Mouse (Mus musculus): ENCODE measurements around the gene Lamtor2. TPM values are rescaled to one million over a fixed set of nuclear protein-coding genes. Genes with fewer than 3 reads are reported as not detected.

The Lamtor2 gene
- total RNA-seq, 2 experiments from 2014 or later, result 87.3 to 94.0 TPM

- intact Hi-C loops (cut with DNase I), result no loop called here
- no peak for DNase-seq
Observed at GRCm38 (mm10) chr3:88569093-88569492, 16.2 kb upstream of the Lamtor2 start.

GRCm38 (mm10) chr3:88568615-88569014, 15.7 kb upstream of the Lamtor2 start:
- intact Hi-C loops (cut with DNase I), result no loop called here
- DNase-seq, result no peak

GRCm38 (mm10) chr3:88567892-88568291, 15.0 kb upstream of the Lamtor2 start:
- DNase-seq, result no peak
- intact Hi-C loops (cut with DNase I), result no loop called here

DNA sequence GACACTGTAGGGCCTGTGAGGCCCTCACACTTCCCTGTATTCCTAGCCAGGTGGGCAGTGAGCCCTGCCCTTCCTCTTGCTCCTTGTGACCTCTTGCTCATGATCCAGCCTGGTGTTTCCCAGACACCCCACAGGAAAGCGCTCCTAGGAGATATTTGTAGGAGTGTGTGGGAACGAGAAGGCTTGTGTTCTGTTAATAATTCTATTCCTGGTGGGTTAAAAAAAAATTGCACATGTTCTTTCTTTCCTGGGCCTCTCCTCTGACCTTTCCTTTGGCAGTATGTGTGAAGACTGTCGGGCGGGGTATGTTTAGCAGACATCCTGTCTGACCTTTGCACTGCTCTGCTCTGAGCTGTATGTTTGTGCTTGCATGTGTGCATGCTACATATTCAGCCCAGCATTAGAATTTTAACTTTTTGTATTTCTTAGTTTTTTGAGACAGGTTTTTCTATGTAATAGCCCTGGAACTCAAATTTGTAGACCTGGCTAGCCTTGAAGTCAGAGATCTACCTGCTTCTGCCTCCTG, 13.7 kb upstream of the Lamtor2 start:
- intact Hi-C loops (cut with DNase I), result no loop called here

GRCm38 (mm10) chr3:88566116-88566515, 13.2 kb upstream of the Lamtor2 start:
- DNase-seq, result peak; percentile 49 to 52
- intact Hi-C loops (cut with DNase I), result no loop called here

More for the DNA sequence above, 13.7 kb upstream of the Lamtor2 start:
- DNase-seq, result peak in 1 of 2 experiments; percentile 31

DNA sequence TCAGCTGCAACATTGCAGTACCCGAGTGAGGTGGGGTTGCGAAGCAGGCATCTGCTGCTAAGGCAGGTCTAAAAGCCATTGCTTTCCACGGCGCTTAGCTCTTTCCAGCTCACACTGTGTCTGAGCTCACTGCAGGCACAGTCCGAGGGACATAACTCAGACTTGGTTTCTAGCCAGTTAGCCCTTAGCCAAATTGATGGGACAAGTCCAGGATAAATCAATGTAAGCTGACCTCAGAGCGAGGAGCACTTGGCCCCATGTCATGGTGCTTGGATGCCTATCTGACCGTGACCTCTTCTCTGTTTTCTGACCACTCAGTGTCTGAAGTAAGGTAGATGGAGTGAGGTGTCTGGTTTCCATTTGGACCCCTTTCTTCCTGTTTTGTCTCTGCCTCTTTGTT, 11.1 kb upstream of the Lamtor2 start:
- DNase-seq, result no peak
- intact Hi-C loops (cut with DNase I), result no loop called here

GRCm38 (mm10) chr3:88563442-88563841, 10.6 kb upstream of the Lamtor2 start:
- no peak for DNase-seq
- intact Hi-C loops (cut with DNase I), result no loop called here

GRCm38 (mm10) chr3:88561989-88562388, 9.1 kb upstream of the Lamtor2 start:
- intact Hi-C loops (cut with DNase I), result no loop called here
- no peak for DNase-seq

DNA sequence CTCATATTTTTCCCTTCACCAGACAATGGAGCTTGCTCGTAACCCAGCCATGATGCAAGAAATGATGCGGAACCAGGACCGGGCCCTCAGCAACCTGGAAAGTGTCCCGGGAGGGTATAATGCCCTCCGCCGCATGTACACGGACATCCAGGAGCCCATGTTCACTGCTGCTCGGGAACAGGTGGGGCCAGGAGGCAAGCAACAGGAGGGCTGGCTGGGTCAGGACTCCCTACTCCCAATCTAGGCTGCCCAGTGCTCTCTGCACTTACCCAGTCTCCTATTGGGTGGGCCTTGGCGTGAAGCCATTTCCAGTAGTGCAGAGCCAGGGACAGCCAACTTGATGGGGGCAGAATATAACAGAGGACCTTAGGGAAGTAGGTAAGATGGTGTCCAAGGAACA, 6.7 kb upstream of the Lamtor2 start:
- intact Hi-C loops (cut with DNase I), result no loop called here

GRCm38 (mm10) chr3:88556616-88557015, 3.7 kb upstream of the Lamtor2 start:
- intact Hi-C loops (cut with DNase I), result no loop called here
- no peak for DNase-seq

More for the DNA sequence above, 6.7 kb upstream of the Lamtor2 start:
- DNase-seq, result no peak

DNA sequence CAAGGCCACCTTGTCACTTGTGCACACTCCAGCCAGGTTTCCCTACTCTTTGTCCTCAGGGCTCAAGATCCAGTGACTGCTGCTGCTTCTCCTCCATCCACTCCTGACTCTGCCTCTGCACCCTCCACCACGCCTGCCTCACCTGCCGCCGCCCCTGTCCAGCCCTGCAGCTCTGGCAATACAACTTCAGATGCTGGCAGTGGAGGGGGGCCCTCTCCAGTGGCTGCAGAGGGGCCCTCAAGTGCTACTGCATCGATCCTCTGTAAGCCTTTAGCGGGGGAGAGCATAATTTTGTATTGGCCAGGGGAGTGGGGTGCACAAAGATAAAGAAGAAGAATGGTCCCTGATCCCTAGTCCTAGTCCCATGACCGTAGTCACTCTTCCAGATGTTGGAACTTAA, 2.9 kb upstream of the Lamtor2 start:
- intact Hi-C loops (cut with DNase I), result no loop called here
- DNase-seq, result no peak

GRCm38 (mm10) chr3:88555069-88555605, 2.3 kb upstream of the Lamtor2 start:
- no peak for DNase-seq
- intact Hi-C loops (cut with DNase I), result no loop called here

GRCm38 (mm10) chr3:88553880-88554586, 1.2 kb upstream of the Lamtor2 start:
- intact Hi-C loops (cut with DNase I), result no loop called here
- DNase-seq, result peak; percentile 62 to 63

DNA sequence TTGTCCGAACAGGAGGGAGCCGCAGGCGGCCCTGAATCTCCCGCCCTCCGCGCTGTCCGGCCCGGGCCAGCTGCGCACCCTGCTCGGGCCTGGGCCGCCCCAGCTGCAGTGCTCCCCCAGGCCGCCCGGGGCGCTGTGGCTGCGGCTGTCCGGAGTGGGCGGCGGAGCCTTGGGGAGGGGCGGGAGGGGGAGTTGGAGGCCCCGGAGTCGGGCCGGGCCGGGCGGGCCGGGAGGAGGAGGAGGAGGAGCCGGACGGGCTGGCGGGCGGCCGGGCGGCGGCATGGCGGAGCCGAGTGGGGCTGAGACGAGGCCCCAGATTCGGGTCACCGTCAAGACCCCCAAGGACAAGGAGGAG, 628 bp upstream of the Lamtor2 start, which contains the start of gene Ubqln4:
Ubqln4 (plus strand) TSS at position 234 of the 355 bp plus-strand sequence.
- peak; percentile 95 to 96 for DNase-seq
- intact Hi-C loops (cut with DNase I), result no loop called here

DNA sequence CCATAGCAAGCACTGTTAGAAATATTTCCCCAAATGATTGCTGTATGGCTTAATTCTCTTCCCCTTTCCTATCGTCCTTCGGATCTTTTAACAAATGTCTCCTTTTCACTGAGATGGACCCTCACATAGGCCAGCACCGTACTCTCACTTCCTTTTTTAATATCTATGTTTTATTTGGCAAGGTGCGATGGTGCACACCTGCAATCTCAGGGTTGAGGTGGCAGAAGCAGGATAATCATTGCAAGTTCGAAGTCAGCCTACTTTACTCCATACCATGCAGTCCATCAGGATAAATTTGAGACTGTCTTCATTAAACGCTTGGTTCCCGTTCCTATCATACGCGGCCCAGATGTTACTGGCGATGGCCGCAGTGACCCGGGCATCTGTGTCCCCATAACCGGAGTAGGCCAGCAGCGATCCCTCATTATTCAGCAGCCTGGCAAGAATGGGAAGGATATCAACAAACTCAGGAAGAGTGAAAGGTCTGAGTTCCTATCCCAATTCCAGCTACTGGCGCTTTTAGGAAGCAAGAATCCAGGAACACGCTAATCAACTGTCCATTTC, 710 bp downstream of the Lamtor2 start:
- intact Hi-C loops (cut with DNase I), result no loop called here
- no peak for DNase-seq

- intact Hi-C loops (cut with DNase I), result no loop called here
- no peak for DNase-seq
Observed at GRCm38 (mm10) chr3:88551586-88551985, 1.3 kb downstream of the Lamtor2 start.

DNA sequence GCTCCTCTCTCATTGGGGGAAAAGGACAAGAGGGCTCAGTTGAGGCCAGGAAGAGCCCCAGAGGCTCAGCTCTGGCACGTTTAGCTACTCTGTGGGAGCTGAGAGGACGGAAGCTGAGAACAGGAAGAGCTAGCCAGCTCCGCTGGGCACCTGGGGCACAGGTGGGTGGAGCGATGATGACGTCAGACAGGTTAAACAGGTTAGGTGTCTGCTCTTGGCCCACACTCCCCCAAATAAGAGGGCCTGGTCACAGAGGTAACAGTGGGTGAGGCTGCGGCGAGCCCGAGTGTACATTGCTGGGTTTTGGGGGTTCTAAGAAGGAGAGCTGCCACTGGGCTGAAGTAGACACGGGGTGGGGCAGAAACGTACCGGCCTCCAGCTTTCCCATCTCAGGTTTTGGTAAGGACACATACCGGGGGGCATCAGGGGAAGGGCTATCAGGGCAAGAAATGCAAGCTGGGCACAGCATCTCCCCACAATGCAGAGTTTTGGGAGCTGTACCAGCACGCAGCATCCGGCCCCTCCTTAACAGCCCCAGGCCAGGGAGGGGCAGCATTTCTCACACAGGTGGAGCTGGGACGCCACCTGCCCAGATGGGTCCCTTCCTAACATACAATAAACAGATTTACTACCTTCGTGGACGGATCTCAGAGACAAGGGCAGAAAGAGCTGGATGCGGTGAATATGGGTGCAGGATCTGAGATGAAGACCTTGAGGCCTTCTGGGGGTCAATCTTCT, 4.5 kb downstream of the Lamtor2 start, which contains the start of gene Rab25:
Rab25 (minus strand) TSS at position 121 of the 738 bp plus-strand sequence.
- DNase-seq, result no peak
- intact Hi-C loops (cut with DNase I), result no loop called here

DNA sequence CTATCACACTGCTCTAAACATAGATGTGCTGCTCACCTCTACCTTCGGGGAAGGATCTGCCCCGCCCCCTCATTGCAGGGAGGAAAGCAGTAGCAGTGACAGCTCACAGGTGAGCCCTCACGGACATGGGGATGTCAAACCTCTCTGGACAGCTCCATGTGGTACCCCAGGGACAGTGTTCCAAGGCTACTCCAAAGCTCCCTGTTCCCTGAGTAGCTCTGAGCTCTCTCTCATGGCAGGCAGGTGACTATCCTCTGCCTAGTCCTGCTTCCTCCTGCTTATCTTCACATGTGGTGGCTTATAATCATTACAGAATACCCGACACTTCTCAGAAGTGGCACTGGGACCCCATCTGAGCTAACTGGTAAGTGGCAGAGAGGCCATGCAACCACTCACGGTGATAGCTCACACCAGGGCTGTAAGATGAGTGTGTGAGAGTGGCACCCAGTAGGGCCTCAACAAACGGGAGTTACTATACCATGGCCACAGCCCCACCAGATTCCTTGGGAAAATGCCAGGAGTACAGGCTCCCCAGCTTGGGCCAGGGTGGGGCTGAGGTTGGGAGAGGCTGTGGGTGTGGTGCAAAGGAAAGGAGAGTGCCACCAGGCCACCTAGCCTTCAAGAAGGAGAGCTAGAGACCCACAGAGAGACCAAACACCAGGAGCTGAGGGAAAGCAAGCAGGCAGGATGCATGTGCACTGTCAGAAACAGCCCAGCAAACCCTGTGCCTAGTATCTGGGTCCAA, 6.0 kb downstream of the Lamtor2 start:
- intact Hi-C loops (cut with DNase I), result no loop called here

GRCm38 (mm10) chr3:88544955-88545591, 7.8 kb downstream of the Lamtor2 start:
- DNase-seq, result no peak
- intact Hi-C loops (cut with DNase I), result no loop called here

More for the DNA sequence above, 6.0 kb downstream of the Lamtor2 start:
- DNase-seq, result no peak

DNA sequence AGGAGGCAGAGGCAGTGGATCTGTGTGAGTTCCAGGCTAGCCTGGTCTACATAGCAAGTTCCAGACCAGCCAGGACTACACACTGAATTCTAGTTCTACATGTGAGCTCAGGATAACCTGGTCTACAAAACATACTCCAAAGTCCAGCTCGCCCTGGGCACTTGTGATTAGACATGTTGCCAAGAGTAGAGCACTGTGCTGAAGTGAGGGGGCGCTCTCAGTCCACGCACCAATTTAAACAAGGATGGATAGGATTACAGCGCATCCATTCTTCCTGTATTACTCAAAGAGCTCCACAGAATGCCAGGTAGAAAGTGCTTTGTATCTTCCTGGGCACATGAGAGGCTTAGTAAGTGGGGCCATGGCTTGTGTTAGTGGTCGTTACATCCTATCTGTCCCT, 8.4 kb downstream of the Lamtor2 start:
- intact Hi-C loops (cut with DNase I), result no loop called here
- no peak for DNase-seq

Data from heart, postnatal 10 days (tissue).